Mouse (Mus musculus): ENCODE measurements at regions not wholly inside any gene's neighbourhood (a gene's known extent, or its start where the extent isn't known, plus 50 kb on each side); places are given as distances from the start of the nearest gene placed in this dataset.

- DNase-seq (ENCODE audit: low read depth, low spot score) = no peak
These were observed 93.9 kb upstream of the Arntl start for GRCm38 (mm10) chr7:113113266-113113893.

- no peak for DNase-seq (ENCODE audit: low read depth, low spot score)
These were observed 89.7 kb upstream of the Arntl start for GRCm38 (mm10) chr7:113117599-113117998.

- no peak for DNase-seq (ENCODE audit: low read depth, low spot score)
These were observed 85.3 kb upstream of the Arntl start for GRCm38 (mm10) chr7:113121911-113122319.

GRCm38 (mm10) chr7:113126010-113126409 lies 81.3 kb upstream of the Arntl start:
- no peak for DNase-seq (ENCODE audit: low read depth, low spot score)

GRCm38 (mm10) chr7:113130552-113130951 lies 76.7 kb upstream of the Arntl start:
- DNase-seq (ENCODE audit: low read depth, low spot score) = no peak

GRCm38 (mm10) chr7:113131945-113132538 lies 75.2 kb upstream of the Arntl start:
- DNase-seq (ENCODE audit: low read depth, low spot score) = peak; percentile 63

GRCm38 (mm10) chr7:113133891-113134290 lies 73.4 kb upstream of the Arntl start:
- no peak for DNase-seq (ENCODE audit: low read depth, low spot score)

GRCm38 (mm10) chr7:113140011-113140438 lies 67.2 kb upstream of the Arntl start:
- DNase-seq (ENCODE audit: low read depth, low spot score) = no peak

- no peak for DNase-seq (ENCODE audit: low read depth, low spot score)
These were observed 65.2 kb upstream of the Arntl start for GRCm38 (mm10) chr7:113141846-113142683.

- DNase-seq (ENCODE audit: low read depth, low spot score) = peak; percentile 89
These were observed 63.7 kb upstream of the Arntl start for GRCm38 (mm10) chr7:113143552-113143951.

- no peak for DNase-seq (ENCODE audit: low read depth, low spot score)
These were observed 62.2 kb upstream of the Arntl start for GRCm38 (mm10) chr7:113145046-113145445.

GRCm38 (mm10) chr7:113146108-113146507 lies 61.2 kb upstream of the Arntl start:
- peak; percentile 9 for DNase-seq (ENCODE audit: low read depth, low spot score)

- DNase-seq (ENCODE audit: low read depth, low spot score) = no peak
These were observed 60.7 kb upstream of the Arntl start for GRCm38 (mm10) chr7:113146526-113146925.

- DNase-seq (ENCODE audit: low read depth, low spot score) = no peak
These were observed 59.6 kb upstream of the Arntl start for GRCm38 (mm10) chr7:113147391-113148332.

- no peak for DNase-seq (ENCODE audit: low read depth, low spot score)
These were observed 58.6 kb upstream of the Arntl start for GRCm38 (mm10) chr7:113148700-113149099.

GRCm38 (mm10) chr7:113149966-113150470 lies 57.2 kb upstream of the Arntl start:
- DNase-seq (ENCODE audit: low read depth, low spot score) = no peak

GRCm38 (mm10) chr7:113150789-113151188 lies 56.5 kb upstream of the Arntl start:
- DNase-seq (ENCODE audit: low read depth, low spot score) = no peak

GRCm38 (mm10) chr7:113151499-113151898 lies 55.8 kb upstream of the Arntl start:
- DNase-seq (ENCODE audit: low read depth, low spot score) = no peak

- DNase-seq (ENCODE audit: low read depth, low spot score) = no peak
These were observed 53.9 kb upstream of the Arntl start for GRCm38 (mm10) chr7:113153386-113153785.

GRCm38 (mm10) chr7:113154066-113154465 lies 53.2 kb upstream of the Arntl start:
- DNase-seq (ENCODE audit: low read depth, low spot score) = no peak

GRCm38 (mm10) chr7:113156366-113156765 lies 50.9 kb upstream of the Arntl start:
- no peak for DNase-seq (ENCODE audit: low read depth, low spot score)
